Comparison of ENCODE assay signal across 17 mouse cellular contexts in genomic region chr8:26267569-26267968, GRCm38 (mm10).
DNase-seq lines count a peak whose midpoint lies in the region; ATAC-seq lines count a peak whose summit lies in the region.
"Had no signal": no experiment of that assay in that cellular context is flagged by ENCODE, and none has a peak within 500 bp of the region (broad histone marks: within the 10 kb centered on the region; RNA-seq: fewer than 3 reads in every experiment).

No protein-coding gene starts in this region.

- peaks cover 67% of the 10 kb centered on the region for H3K4me1 ChIP-seq in forebrain, embryonic 10.5 days
- H3K4me1 ChIP-seq in forebrain, embryonic 11.5 days (replicated peaks; ENCODE audit: control insufficient read depth, insufficient read depth, low read length), result peaks cover 23% of the 10 kb centered on the region
- H3K4me1 ChIP-seq in heart, embryonic 10.5 days, result peaks cover under 1% of the 10 kb centered on the region
- no peaks in the 10 kb centered on the region for H3K4me1 ChIP-seq in heart, embryonic 11.5 days (ENCODE audit: control insufficient read depth, insufficient read depth, low read length)
- H3K4me1 ChIP-seq in limb, embryonic 11.5 days (ENCODE audit: control insufficient read depth, insufficient read depth, low read length), result peaks cover 31% of the 10 kb centered on the region
- H3K4me1 ChIP-seq: heart, embryonic 12.5 days had no signal

- no peak overlapping the region for H3K4me2 ChIP-seq in forebrain, embryonic 11.5 days (ENCODE audit: low read depth, low read length, severe bottlenecking)
- no peak overlapping the region for H3K4me2 ChIP-seq in heart, embryonic 11.5 days
- peak overlapping the region; percentile 21; the same call in 1 of the 2 replicates for H3K4me2 ChIP-seq in limb, embryonic 11.5 days (ENCODE audit: low read depth, severe bottlenecking)
- H3K4me2 ChIP-seq: heart, embryonic 12.5 days; hindbrain, embryonic 15.5 days had no signal

- no peak for DNase-seq in forebrain, embryonic 10.5 days (ENCODE audit: extremely low spot score, low spot score)
- DNase-seq in forebrain, embryonic 11.5 days (ENCODE audit: low spot score), result no peak
- peak; percentile 30 for DNase-seq in heart, embryonic 10.5 days (ENCODE audit: low spot score)
- no peak for DNase-seq in limb, embryonic 11.5 days (ENCODE audit: low spot score)
- DNase-seq in cerebellum, postnatal 10 days, result no peak
- DNase-seq in cerebellum, adult 11-12 months, result no peak
- DNase-seq: adrenal gland, postnatal 10 days; cerebellum, adult 18-20 months; cerebellum, adult 9-11 months; gastrocnemius, adult 2 months; gastrocnemius, postnatal 25 days; kidney, adult 11 months had no signal

- WGBS in forebrain, embryonic 10.5 days, result 74% methylated on average over 4 of the region's 4 CpGs
- 57% methylated on average over 4 of the region's 4 CpGs for WGBS in forebrain, embryonic 11.5 days
- WGBS in heart, embryonic 10.5 days, result 76% methylated on average over 4 of the region's 4 CpGs
- 75% methylated on average over 4 of the region's 4 CpGs for WGBS in heart, embryonic 11.5 days (ENCODE audit: insufficient replicate concordance)
- 23% methylated on average over 4 of the region's 4 CpGs for WGBS in limb, embryonic 11.5 days

- peaks cover 5% of the 10 kb centered on the region; the same call in 1 of the 2 replicates for H3K9me3 ChIP-seq in forebrain, embryonic 10.5 days
- H3K9me3 ChIP-seq in forebrain, embryonic 11.5 days (ENCODE audit: control insufficient read depth, low read length), result no peaks in the 10 kb centered on the region
- no peaks in the 10 kb centered on the region for H3K9me3 ChIP-seq in heart, embryonic 10.5 days
- H3K9me3 ChIP-seq in heart, embryonic 11.5 days (replicated peaks; ENCODE audit: control insufficient read depth, low read length), result no peaks in the 10 kb centered on the region
- H3K9me3 ChIP-seq in limb, embryonic 11.5 days (ENCODE audit: control insufficient read depth, low read length), result no peaks in the 10 kb centered on the region
- H3K9me3 ChIP-seq: hindbrain, embryonic 10.5 days; hindbrain, embryonic 15.5 days had no signal

- no peak overlapping the region for H3K4me3 ChIP-seq in forebrain, embryonic 10.5 days
- no peak overlapping the region for H3K4me3 ChIP-seq in forebrain, embryonic 11.5 days (ENCODE audit: low read depth, low read length)
- H3K4me3 ChIP-seq in heart, embryonic 10.5 days, result no peak overlapping the region
- no peak overlapping the region for H3K4me3 ChIP-seq in heart, embryonic 11.5 days (ENCODE audit: low read depth, low read length)
- H3K4me3 ChIP-seq in limb, embryonic 11.5 days (ENCODE audit: low read depth, low read length), result 0 out of 2 replicates have a peak overlapping the region, but pooled peaks have one; percentile 11
- H3K4me3 ChIP-seq: gastrocnemius, adult 2 months; heart, embryonic 12.5 days; hindbrain, embryonic 10.5 days; hindbrain, embryonic 15.5 days had no signal

- H3K9ac ChIP-seq in forebrain, embryonic 11.5 days (ENCODE audit: low read length), result no peak overlapping the region
- no peak overlapping the region for H3K9ac ChIP-seq in heart, embryonic 11.5 days (ENCODE audit: low read depth, low read length)
- H3K9ac ChIP-seq in limb, embryonic 11.5 days (ENCODE audit: low read length), result no peak overlapping the region
- H3K9ac ChIP-seq: heart, embryonic 12.5 days; hindbrain, embryonic 15.5 days had no signal

- ATAC-seq in forebrain, embryonic 11.5 days (replicated peaks; ENCODE audit: low FRiP score), result no peak
- no peak for ATAC-seq in heart, embryonic 11.5 days (replicated peaks; ENCODE audit: insufficient number of reproducible peaks, low FRiP score, low TSS enrichment)
- no peak for ATAC-seq in limb, embryonic 11.5 days (ENCODE audit: insufficient number of reproducible peaks, low FRiP score, low TSS enrichment, low read depth)
- ATAC-seq: inflammation-experienced regulatory T-cells, adult 6 months had no signal

- 0 out of 2 replicates have a peak overlapping the region, but pooled peaks have one; percentile 26 for H3K27ac ChIP-seq in forebrain, embryonic 10.5 days
- no peak overlapping the region for H3K27ac ChIP-seq in forebrain, embryonic 11.5 days (ENCODE audit: low read depth, low read length)
- H3K27ac ChIP-seq in heart, embryonic 10.5 days, result no peak overlapping the region
- H3K27ac ChIP-seq in heart, embryonic 11.5 days (ENCODE audit: low read depth, low read length), result no peak overlapping the region
- H3K27ac ChIP-seq in limb, embryonic 11.5 days (replicated peaks; ENCODE audit: low read depth, low read length), result peak overlapping the region; percentile 57; the same call in 1 of the 2 replicates
- H3K27ac ChIP-seq: hindbrain, embryonic 10.5 days; hindbrain, embryonic 15.5 days had no signal

- H3K36me3 ChIP-seq in forebrain, embryonic 10.5 days (replicated peaks), result no peaks in the 10 kb centered on the region
- no peaks in the 10 kb centered on the region for H3K36me3 ChIP-seq in forebrain, embryonic 11.5 days (ENCODE audit: control insufficient read depth, insufficient read depth, low read length)
- no peaks in the 10 kb centered on the region for H3K36me3 ChIP-seq in heart, embryonic 10.5 days
- no peaks in the 10 kb centered on the region for H3K36me3 ChIP-seq in heart, embryonic 11.5 days (ENCODE audit: control insufficient read depth, insufficient read depth, low read length)
- H3K36me3 ChIP-seq in limb, embryonic 11.5 days (ENCODE audit: control insufficient read depth, insufficient read depth, low read length), result no peaks in the 10 kb centered on the region
- H3K36me3 ChIP-seq: heart, embryonic 12.5 days; hindbrain, embryonic 10.5 days; hindbrain, embryonic 15.5 days had no signal

- H3K27me3 ChIP-seq in forebrain, embryonic 10.5 days (ENCODE audit: poor library complexity, severe bottlenecking), result peaks cover 16% of the 10 kb centered on the region
- H3K27me3 ChIP-seq in forebrain, embryonic 11.5 days (ENCODE audit: control insufficient read depth, insufficient read depth, low read length), result no peaks in the 10 kb centered on the region
- peaks cover 52% of the 10 kb centered on the region for H3K27me3 ChIP-seq in heart, embryonic 10.5 days (ENCODE audit: insufficient read depth, poor library complexity, severe bottlenecking)
- peaks cover 11% of the 10 kb centered on the region for H3K27me3 ChIP-seq in heart, embryonic 11.5 days (ENCODE audit: control insufficient read depth, insufficient read depth, low read length)
- no peaks in the 10 kb centered on the region for H3K27me3 ChIP-seq in limb, embryonic 11.5 days (ENCODE audit: control insufficient read depth, insufficient read depth, low read length)

Comparison
In these comparisons a context has a peak if more than half of its experiments do, and no peak if none do; other contexts are left out.
1. H3K27ac ChIP-seq: peak in forebrain, embryonic 10.5 days (single experiment) and limb, embryonic 11.5 days (single experiment); none in forebrain, embryonic 11.5 days (single experiment), heart, embryonic 10.5 days (single experiment) and heart, embryonic 11.5 days (single experiment).